Mouse (Mus musculus) liver, embryonic 12.5 days (tissue): ENCODE data around the gene Ntf5. TPM values are rescaled to one million over a fixed set of nuclear protein-coding genes. Genes with fewer than 3 reads are reported as not detected.
"Not testable (repeated sequence)": the region's sequence is repeated elsewhere in the genome, so short reads cannot be mapped to it uniquely, and the experiment has no call there.

Experiments used
- ATAC-seq: fragments of 200-750 bp; cut with Nextera tagmentation; 2 replicates; pipeline ENCODE4 v1.8.0; 2017; ENCODE audit warnings: moderate number of reproducible peaks, mild to moderate bottlenecking, moderate library complexity
- H3K27ac ChIP-seq: fragments of 300-500 bp; sonication (generic); 2 replicates; pipeline ENCODE4 v1.5.1; 2016; ENCODE audit warnings: mild to moderate bottlenecking
- H3K27me3 ChIP-seq: fragments of 300-500 bp; sonication (generic); replicated peaks from 2 replicates; pipeline ENCODE4 v1.6.1; 2016; ENCODE audit warnings: mild to moderate bottlenecking, moderate library complexity
- H3K36me3 ChIP-seq: fragments of 300-500 bp; sonication (generic); 2 replicates; pipeline ENCODE4 v1.6.1; 2016; ENCODE audit warnings: mild to moderate bottlenecking, moderate library complexity
- H3K4me1 ChIP-seq: fragments of 300-500 bp; sonication (generic); 2 replicates; pipeline ENCODE4 v1.6.1; 2016
- H3K4me2 ChIP-seq: fragments of 300-500 bp; sonication (generic); 2 replicates; pipeline ENCODE4 v1.6.1; 2016; ENCODE audit warnings: mild to moderate bottlenecking, moderate library complexity
- H3K4me3 ChIP-seq: fragments of 300-500 bp; sonication (generic); 2 replicates; pipeline ENCODE4 v1.5.1; 2016; ENCODE audit warnings: mild to moderate bottlenecking, moderate library complexity
- H3K9ac ChIP-seq: fragments of 300-500 bp; sonication (generic); 2 replicates; pipeline ENCODE4 v1.6.1; 2016; ENCODE audit warnings: mild to moderate bottlenecking, moderate library complexity
- H3K9me3 ChIP-seq: fragments of 300-500 bp; sonication (generic); replicated peaks from 2 replicates; pipeline ENCODE4 v1.6.1; 2016; ENCODE audit warnings: mild to moderate bottlenecking, moderate library complexity
- WGBS: fragments of 180-500 bp; shearing (Covaris S2); methylation state at CpG from one replicate; pipeline ENCODE4 v1.1.7; 2016; ENCODE audit not compliant: insufficient replicate concordance; 5-methylcytosine and 5-hydroxymethylcytosine counted together
- polyA plus RNA-seq: library from polyadenylated mRNA; unstranded; fragments of >200 nt; fragmentation: Nextera tagmentation; extraction: Ambion mirVana; gene quantifications from 2 replicates; pipeline ENCODE4 v1.2.1, GENCODE M21; 2016

The Ntf5 gene
- polyA plus RNA-seq, 1 experiment from 2014 or later, result 0.81 TPM

- 75% methylated on average over 8 of the region's 8 CpGs for WGBS
- Histone ChIP-seq H3K4me2 (no peak overlapping the region), H3K4me3 (no peak overlapping the region), H3K9ac (no peak overlapping the region), H3K27me3 (peaks cover 10% of the 10 kb centered on the region), H3K36me3 (peaks cover 78% of the 10 kb centered on the region), H3K9me3 (no peaks in the 10 kb centered on the region), H3K27ac (no peak overlapping the region), H3K4me1 (peaks cover 20% of the 10 kb centered on the region)
- no peak for ATAC-seq
These were observed 38.9 kb upstream of the Ntf5 start for GRCm38 (mm10) chr7:45374620-45375019.

- Histone ChIP-seq H3K27ac (no peak overlapping the region), H3K4me1 (peaks cover 6% of the 10 kb centered on the region), H3K4me2 (no peak overlapping the region), H3K36me3 (peaks cover 93% of the 10 kb centered on the region), H3K27me3 (no peaks in the 10 kb centered on the region), H3K9me3 (no peaks in the 10 kb centered on the region), H3K9ac (no peak overlapping the region), H3K4me3 (no peak overlapping the region)
- ATAC-seq, result no peak
- WGBS, result 78% methylated on average over 1 of the region's 1 CpGs
These were observed 37.4 kb upstream of the Ntf5 start for GRCm38 (mm10) chr7:45376057-45376456.

GRCm38 (mm10) chr7:45386077-45386476 is 27.4 kb upstream of the Ntf5 start:
- Histone ChIP-seq H3K4me2 (no peak overlapping the region), H3K36me3 (peaks cover 99% of the 10 kb centered on the region), H3K4me1 (no peaks in the 10 kb centered on the region), H3K27me3 (no peaks in the 10 kb centered on the region), H3K27ac (no peak overlapping the region), H3K9me3 (no peaks in the 10 kb centered on the region), H3K4me3 (no peak overlapping the region), H3K9ac (no peak overlapping the region)
- ATAC-seq, result no peak
- WGBS, result 87% methylated on average over 3 of the region's 3 CpGs

GRCm38 (mm10) chr7:45395129-45395541 is 18.4 kb upstream of the Ntf5 start:
- peaks cover 37% of the 10 kb centered on the region for H3K4me1 ChIP-seq
- H3K4me2 ChIP-seq, result peak overlapping the region; percentile 78
- H3K27ac ChIP-seq, result peak overlapping the region; percentile 98
- peak overlapping the region; percentile 93 for H3K9ac ChIP-seq
- peak; percentile 76 for ATAC-seq
- H3K9me3 ChIP-seq, result no peaks in the 10 kb centered on the region
- H3K36me3 ChIP-seq, result peaks cover 43% of the 10 kb centered on the region
- WGBS, result under 1% methylated on average over 19 of the region's 20 CpGs
- peak overlapping the region; percentile 90 for H3K4me3 ChIP-seq
- H3K27me3 ChIP-seq, result no peaks in the 10 kb centered on the region

- H3K9me3 ChIP-seq, result no peaks in the 10 kb centered on the region
- peak; percentile 94 for ATAC-seq
- no peaks in the 10 kb centered on the region for H3K27me3 ChIP-seq
- H3K4me3 ChIP-seq, result peak within 1 kb of the TSS; percentile 90
- H3K4me1 ChIP-seq, result peaks cover 37% of the 10 kb centered on the region
- H3K4me2 ChIP-seq, result peak within 1 kb of the TSS; percentile 78
- H3K9ac ChIP-seq, result peak within 1 kb of the TSS; percentile 93
- WGBS, result under 1% methylated on average over 60 of the region's 60 CpGs
- H3K27ac ChIP-seq, result peak within 1 kb of the TSS; percentile 98
- H3K36me3 ChIP-seq, result peaks cover 37% of the 10 kb centered on the region
These were observed 17.7 kb upstream of the Ntf5 start, which contains the start of gene Snrnp70 for GRCm38 (mm10) chr7:45395578-45396336. Gene Snrnp70 (minus strand): TSS chr7:45395742.

- Histone ChIP-seq H3K4me1 (peaks cover 37% of the 10 kb centered on the region), H3K9ac (peak overlapping the region; percentile 70), H3K27ac (peak overlapping the region; percentile 98), H3K4me2 (peak overlapping the region; percentile 78), H3K4me3 (peak overlapping the region; percentile 90), H3K36me3 (peaks cover 31% of the 10 kb centered on the region)
- not testable (repeated sequence) for H3K27me3 ChIP-seq, H3K9me3 ChIP-seq
- WGBS, result 2% methylated on average over 3 of the region's 3 CpGs
- ATAC-seq, result peak; percentile 30
These were observed 17.1 kb upstream of the Ntf5 start for GRCm38 (mm10) chr7:45396337-45396775.

- 59% methylated on average over 2 of the region's 2 CpGs for WGBS
- no peak overlapping the region for H3K27ac ChIP-seq
- H3K9me3 ChIP-seq, result no peaks in the 10 kb centered on the region
- H3K9ac ChIP-seq, result no peak overlapping the region
- H3K4me1 ChIP-seq, result peaks cover 37% of the 10 kb centered on the region
- H3K4me2 ChIP-seq, result peak overlapping the region; percentile 78
- ATAC-seq, result no peak
- H3K27me3 ChIP-seq, result peaks cover 2% of the 10 kb centered on the region; the same call in 1 of the 2 replicates
- no peak overlapping the region for H3K4me3 ChIP-seq
- peaks cover 27% of the 10 kb centered on the region for H3K36me3 ChIP-seq
These were observed 16.7 kb upstream of the Ntf5 start for GRCm38 (mm10) chr7:45396787-45397186.

GRCm38 (mm10) chr7:45401521-45402085 is 11.9 kb upstream of the Ntf5 start:
- Histone ChIP-seq H3K4me3 (no peak overlapping the region), H3K27ac (no peak overlapping the region), H3K4me1 (peaks cover 15% of the 10 kb centered on the region), H3K4me2 (no peak overlapping the region), H3K36me3 (no peaks in the 10 kb centered on the region), H3K27me3 (peaks cover 35% of the 10 kb centered on the region), H3K9me3 (no peaks in the 10 kb centered on the region), H3K9ac (no peak overlapping the region)
- WGBS, result 68% methylated on average over 10 of the region's 10 CpGs
- no peak for ATAC-seq

GRCm38 (mm10) chr7:45403532-45404261 is 9.8 kb upstream of the Ntf5 start:
- Histone ChIP-seq H3K4me2 (no peak overlapping the region), H3K9ac (no peak overlapping the region), H3K4me1 (peaks cover 8% of the 10 kb centered on the region; the same call in 1 of the 2 replicates), H3K27ac (no peak overlapping the region), H3K36me3 (no peaks in the 10 kb centered on the region), H3K27me3 (peaks cover 56% of the 10 kb centered on the region), H3K9me3 (no peaks in the 10 kb centered on the region), H3K4me3 (no peak overlapping the region)
- WGBS, result 40% methylated on average over 6 of the region's 6 CpGs
- ATAC-seq, result no peak

GRCm38 (mm10) chr7:45405091-45406075 is 8.1 kb upstream of the Ntf5 start, which contains the start of gene Kcna7:
Gene Kcna7 (plus strand): TSS chr7:45405653.
- 10% methylated on average over 28 of the region's 28 CpGs for WGBS
- peaks cover 73% of the 10 kb centered on the region for H3K27me3 ChIP-seq

More at GRCm38 (mm10) chr7:45405091-45406075, 8.1 kb upstream of the Ntf5 start, which contains the start of gene Kcna7:
- no peak within 1 kb of the TSS for H3K27ac ChIP-seq
- no peaks in the 10 kb centered on the region for H3K36me3 ChIP-seq
- ATAC-seq, result peak; percentile 53
- no peaks in the 10 kb centered on the region for H3K9me3 ChIP-seq
- peak within 1 kb of the TSS; percentile 63 for H3K4me2 ChIP-seq
- peaks cover 8% of the 10 kb centered on the region; the same call in 1 of the 2 replicates for H3K4me1 ChIP-seq
- H3K9ac ChIP-seq, result no peak within 1 kb of the TSS
- H3K4me3 ChIP-seq, result peak within 1 kb of the TSS; percentile 41
